Mouse (Mus musculus) left cerebral cortex, adult 11 months (tissue): ENCODE data around the gene Syt14.

Source experiments
- DNase-seq: peaks from one replicate; pipeline ENCODE4 v3.0.0; 2022; ENCODE audit warnings: low spot score

The Syt14 gene

DNA sequence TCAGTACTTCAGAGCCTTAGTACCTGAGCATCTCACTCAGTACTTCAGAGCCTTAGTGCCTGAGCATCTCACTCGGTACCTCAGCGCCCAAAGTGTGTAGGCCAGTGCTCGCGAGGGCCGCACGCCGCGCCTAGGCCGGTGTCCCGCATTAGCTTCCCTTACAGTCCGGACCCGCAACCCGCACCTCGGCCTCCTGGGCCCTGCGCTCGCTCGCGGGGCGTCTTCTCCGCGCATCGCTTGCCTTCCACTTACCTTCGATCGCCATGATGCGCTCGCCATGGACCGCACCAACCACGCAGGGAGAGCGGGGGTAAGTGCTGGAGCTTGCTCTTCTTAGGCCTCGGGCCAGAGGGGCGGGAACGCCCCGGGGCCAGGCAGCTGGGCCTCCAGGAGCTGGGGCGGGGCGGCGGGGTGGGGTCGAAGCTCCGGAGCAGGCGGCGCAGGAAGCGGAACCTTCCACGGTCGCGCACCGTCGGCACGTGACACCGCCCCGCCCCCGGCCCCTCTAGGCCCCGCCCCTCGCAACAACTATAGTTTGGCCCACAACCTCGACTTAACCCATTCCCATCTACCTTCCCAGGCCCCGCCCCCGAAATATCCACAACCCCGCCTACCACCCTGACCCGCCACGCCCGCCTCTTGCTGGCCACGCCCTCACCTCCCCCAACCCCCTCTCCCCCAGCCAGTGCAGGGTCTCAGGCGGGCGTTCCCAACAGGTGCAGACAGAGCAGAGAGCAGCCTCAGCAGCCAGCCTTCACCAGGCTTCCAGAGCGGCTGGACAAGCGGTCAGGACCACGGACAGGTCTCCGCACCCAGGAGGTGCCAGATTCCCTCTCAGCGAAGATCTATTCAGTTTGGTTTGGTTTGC is at the start of gene Syt14:
Syt14 (minus strand) TSS at position 405 of the 868 bp plus-strand sequence.
- no peak for DNase-seq

DNA sequence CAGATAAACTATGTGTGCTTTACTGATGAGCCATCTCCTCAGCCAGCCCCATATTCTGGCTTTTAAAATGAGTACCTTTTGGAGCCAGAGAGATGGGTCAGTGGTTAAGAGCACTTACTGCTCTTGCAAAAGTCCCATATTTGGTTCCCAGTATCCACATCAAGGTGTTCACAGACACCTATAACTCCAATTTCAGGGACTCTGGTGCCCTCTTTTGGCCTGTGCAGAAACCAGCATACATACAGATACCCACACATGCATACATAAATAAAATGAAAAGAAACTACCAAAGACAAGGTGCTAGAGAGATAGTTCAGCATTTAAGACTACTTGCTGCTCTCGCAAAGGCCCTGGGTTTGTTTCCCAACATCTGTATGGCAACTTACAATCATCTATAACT is 48.4 kb upstream of the Syt14 start:
- no peak for DNase-seq

GRCm38 (mm10) chr1:193083051-193083450 is 47.5 kb upstream of the Syt14 start:
- no peak for DNase-seq

- no peak for DNase-seq
Observed at GRCm38 (mm10) chr1:193082311-193082921, 46.8 kb upstream of the Syt14 start.

DNA sequence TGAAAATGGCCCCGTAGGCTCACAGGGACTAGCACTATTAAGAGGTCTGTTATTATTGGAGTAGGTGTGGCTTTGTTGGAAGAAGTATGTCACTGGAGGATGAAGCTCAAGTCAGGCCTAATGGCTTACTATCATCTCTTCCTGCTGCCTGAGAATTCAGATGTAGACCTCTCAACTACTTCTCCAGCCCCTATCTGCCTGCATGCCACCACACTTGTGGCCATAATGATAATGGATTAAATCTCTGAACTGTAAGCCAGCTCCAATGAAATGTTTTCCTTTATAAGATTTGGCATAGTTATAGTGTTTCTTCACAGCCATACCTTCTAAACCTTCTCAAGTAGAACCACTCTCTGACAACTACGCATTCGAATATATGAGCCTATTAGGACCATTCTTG is 27.0 kb upstream of the Syt14 start:
- DNase-seq, result no peak

GRCm38 (mm10) chr1:193060167-193060566 is 24.6 kb upstream of the Syt14 start:
- no peak for DNase-seq

GRCm38 (mm10) chr1:193059596-193059995 is 24.0 kb upstream of the Syt14 start:
- no peak for DNase-seq

DNA sequence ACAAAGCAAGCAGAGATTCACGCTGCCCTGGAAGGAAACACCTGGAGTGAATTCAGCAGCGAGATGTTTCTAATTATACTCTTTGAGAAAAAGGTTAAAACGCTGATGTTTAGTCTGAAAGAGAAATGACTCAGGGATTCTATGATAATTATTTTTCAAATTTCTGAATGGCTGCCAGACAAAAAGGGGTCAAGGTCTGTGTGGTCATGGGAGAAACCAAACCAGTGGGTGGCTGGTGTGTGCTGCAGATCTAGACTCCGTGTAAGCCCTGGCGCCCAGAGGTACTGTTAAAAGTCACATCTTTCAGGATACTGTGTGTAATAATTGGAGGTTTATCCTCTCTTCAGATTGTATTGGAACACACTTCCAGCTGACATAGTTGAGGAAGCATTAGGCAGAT is 18.8 kb upstream of the Syt14 start:
- no peak for DNase-seq

DNA sequence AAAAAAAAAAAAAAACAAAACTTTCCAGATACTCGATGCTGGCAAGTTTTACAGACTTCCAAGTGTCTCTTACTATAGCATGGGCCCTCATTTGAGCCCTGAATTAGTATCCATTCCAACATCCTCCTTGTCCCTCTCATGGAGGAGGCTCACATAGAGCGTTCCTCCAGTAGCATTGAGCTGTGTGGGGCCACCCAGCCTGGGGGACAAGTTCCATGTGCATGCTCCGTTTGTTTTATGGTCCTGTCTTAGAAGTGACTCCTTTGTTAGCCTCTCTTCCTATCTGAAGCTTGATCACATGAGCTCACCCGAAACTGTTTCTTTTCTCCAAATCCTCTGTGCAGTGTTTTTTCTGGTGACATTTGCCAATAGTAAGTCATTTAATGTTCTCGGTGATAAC is 17.5 kb upstream of the Syt14 start:
- no peak for DNase-seq

- no peak for DNase-seq
Observed at GRCm38 (mm10) chr1:193047616-193048015, 12.0 kb upstream of the Syt14 start.

DNA sequence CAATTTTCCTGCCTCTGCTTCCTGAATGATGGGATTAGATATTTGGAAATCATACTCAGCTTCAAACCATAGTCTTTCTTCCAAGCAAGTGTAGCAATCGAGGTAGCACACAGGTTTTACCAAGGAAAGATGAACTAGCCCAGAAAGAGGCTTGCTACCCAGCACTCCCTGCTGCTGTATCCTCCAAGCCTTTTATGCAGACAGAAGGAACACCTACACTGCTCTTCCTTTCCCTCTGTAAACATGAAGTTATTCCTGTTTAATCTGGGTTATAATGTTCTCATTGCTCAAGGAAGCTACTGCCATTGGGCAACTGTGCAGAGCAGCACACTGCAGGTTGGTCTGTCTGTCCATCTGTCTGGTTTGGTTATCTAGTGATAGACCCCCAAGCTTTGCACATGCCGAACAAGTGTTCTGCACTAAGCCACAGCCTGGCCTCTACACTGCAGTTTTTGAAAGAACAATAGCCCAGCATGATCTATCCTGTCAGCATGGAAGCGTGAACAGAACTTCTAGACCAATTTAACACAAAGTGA is 7.3 kb upstream of the Syt14 start:
- DNase-seq, result no peak

DNA sequence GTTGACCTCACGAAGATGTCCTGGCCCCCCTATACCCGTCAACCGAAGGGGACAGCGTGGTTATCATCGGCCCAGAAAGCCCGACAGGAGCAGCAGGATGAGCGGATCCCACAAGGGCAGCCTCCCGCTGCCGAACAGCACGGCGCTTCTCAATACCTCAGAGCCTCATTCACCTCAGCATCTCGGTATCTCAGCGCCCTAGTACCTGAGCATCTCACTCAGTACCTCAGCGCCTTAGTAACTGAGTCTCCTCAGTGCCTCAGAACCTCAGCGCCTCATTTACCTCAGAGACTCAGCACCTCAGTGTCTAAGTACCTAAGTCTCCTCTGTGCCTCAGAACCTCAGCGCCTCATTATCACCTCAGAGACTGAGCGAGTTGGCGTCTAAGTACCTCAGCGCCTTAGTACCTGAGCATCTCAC is 614 bp downstream of the Syt14 start:
- DNase-seq, result no peak

DNA sequence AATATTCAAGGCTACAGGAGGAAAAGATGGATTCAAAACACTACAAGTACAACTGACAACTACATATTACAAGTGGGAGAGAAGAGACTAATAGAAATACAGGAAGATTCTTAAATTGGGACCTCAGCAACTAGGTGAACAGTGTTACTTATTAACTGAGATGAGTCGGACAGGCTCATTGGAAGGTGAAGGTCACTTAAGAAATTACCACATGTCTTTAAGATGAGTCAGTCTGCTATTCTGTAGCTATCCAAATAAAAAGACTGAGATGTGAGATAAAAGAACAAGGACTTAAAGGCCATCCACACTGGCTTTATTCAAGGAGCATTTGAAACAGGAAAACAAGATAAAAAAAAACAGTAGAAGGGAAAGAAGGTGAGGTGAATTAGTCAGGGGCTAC is 11.3 kb downstream of the Syt14 start:
- DNase-seq, result no peak

DNA sequence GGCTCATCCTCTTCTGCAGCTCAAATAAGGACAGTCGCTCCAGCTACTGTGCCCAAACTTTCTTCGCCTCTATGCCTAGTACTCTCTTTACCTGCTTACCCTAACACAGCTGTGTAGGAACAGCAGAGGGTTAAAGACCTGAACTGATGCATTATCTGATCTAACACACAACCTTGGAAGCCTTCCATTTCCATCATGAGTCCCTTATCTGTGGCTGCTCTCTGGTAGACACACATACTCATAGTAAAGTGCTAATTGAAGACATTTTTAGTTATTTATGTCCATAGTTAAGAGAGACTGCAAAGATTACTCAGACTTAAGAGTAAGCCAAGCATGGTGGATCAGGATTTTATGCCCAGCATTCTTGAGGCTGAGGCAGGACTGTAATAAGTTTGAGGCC is 23.2 kb downstream of the Syt14 start:
- DNase-seq, result no peak

- DNase-seq, result no peak
Observed at GRCm38 (mm10) chr1:193011000-193011769, 24.4 kb downstream of the Syt14 start.

DNA sequence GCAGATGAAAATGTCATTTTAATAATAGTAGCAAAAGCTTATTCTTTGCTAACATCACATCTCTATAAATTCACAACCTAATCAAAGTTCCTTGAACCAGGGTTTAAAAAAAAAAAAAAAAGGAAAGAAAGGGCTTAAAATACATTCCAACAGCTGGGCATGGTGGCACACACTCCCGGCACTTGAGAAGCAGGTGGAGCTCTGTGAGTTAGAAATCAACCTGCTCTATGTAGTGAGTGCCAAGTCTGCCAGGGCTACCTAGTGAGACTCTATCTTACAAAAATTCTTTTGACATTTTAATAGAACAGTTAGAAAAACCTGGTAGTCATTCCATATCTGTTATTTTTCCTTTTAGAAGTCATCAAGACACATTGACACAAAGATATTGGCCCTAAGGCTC is 31.0 kb downstream of the Syt14 start:
- DNase-seq, result no peak

- DNase-seq, result peak; percentile 16
Observed at GRCm38 (mm10) chr1:193003953-193004352, 31.6 kb downstream of the Syt14 start.

DNA sequence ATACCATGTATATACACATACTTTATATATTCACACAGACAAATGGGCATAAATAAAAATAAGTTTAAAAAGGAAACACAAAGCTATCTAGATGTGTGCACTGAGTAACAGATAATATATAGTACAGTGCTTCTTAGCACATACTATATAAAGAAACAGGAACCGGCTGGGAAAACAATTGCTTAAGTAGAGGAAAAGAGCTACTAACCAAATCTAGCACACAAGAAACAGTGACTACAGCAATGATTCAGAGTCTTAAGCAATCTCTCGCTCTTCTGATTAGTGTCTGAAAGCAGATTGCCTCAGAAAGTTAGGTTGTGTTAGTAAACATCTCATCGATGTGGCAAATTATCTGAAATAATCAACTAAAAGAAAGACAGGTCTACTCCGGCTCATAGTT is 33.3 kb downstream of the Syt14 start:
- DNase-seq, result no peak

DNA sequence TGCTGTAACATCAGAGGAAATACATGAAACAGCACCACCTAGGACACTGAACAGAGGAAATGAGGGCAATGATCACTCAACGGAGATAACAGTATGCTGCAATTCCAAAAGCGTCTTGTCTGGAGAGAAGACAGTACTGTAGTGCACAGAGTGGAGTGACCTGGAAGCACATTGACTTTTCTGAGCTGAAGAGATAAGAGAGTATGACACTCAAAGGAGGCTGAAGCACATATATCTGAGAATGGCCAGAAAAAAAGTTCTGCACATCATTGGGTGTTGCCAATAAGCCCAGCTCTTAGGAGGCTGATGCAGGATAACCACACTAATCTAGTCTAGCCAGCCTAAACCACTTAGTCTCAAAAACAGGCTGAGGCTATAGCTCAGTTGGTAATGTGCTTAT is 34.0 kb downstream of the Syt14 start:
- DNase-seq, result no peak

DNA sequence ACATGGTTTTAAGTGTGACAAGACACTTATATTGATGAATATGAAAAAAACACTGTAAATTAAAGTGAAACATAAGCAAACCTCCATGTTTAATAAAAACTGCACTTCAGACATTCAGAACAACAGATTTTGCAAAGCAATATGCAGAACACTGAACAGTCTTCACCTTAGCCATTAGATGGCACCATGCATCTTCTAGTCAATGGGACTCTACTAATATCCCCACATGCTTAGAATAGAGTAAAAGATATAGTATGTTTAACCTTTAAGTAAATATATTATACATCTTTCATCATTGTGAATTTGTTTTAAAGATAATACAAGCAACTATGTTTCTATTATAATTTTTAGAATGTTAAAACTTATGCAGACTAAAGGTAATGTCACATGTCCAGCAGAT is 34.7 kb downstream of the Syt14 start:
- DNase-seq, result no peak

DNA sequence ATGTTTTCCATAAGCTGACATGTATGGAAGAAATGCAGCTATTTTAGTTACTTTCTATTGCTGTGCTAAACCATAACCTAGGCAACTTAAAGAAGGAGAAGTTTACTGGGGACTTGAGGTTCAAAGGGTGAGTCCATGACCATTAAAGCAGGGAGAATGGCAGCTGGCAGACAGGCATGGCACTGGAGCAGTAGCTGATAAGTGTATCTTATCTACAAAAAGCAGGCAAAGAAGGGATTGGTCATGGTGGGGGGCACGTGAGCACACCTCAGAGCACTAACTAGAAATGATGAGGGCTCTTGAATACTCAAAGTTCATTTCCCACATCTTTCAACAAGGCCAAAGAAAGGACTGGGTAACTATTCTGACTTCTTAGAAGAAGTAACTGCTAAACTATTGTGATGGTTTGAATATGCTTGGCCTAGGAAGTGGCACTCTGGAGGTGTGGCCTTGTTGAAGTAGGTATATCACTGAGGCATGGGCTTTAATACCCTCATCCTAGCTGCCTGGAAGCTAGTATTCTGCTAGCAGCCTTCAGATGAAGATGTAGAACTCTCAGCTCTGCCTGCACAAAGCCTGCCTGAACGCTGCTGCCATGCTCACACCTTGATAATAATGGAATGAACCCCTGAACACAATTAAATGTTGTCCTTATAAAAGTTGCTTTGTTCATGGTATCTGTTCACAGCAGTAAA is 41.2 kb downstream of the Syt14 start:
- no peak for DNase-seq

- DNase-seq, result no peak
Observed at GRCm38 (mm10) chr1:192993491-192993890, 42.1 kb downstream of the Syt14 start.
